Mouse (Mus musculus): ENCODE measurements at regions not wholly inside any gene's neighbourhood (a gene's known extent, or its start where the extent isn't known, plus 50 kb on each side); places are given as distances from the start of the nearest gene placed in this dataset.

DNA sequence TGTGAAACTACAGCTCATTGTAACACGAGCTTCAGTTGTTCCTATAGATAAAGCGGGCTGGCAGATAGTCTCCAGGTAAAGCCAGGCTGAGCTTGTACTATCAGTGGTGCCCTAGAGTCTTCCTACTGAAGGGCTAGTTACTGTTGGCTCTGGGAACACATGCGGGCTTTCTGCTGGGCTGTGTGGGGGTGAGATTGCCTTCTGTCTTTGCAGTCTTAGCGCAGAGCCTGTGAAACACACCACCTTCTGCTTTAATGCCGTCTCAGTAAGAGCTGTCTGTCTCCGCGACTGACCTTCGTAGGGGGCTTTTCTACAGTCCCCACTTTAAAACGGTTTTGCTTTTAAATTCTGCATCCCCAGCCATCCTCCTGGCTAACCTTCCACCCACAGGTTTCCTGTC is 76.7 kb downstream of the Trim29 start:
- no peak for ATAC-seq (ENCODE audit: borderline replicate concordance, extremely low read depth, low FRiP score, low TSS enrichment)
- no peaks in the 10 kb centered on the region for H3K4me1 ChIP-seq
- H3K27ac ChIP-seq, result no peak overlapping the region
- no peak overlapping the region for H3K4me2 ChIP-seq
- H3K27me3 ChIP-seq, result 0 out of 2 replicates have a peak, but pooled peaks cover 3% of the 10 kb centered on the region
- 53% methylated on average over 9 of the region's 9 CpGs for WGBS
- H3K36me3 ChIP-seq, result no peaks in the 10 kb centered on the region
- H3K4me3 ChIP-seq, result no peak overlapping the region
- no peaks in the 10 kb centered on the region for H3K9me3 ChIP-seq
- no peak overlapping the region for H3K9ac ChIP-seq

DNA sequence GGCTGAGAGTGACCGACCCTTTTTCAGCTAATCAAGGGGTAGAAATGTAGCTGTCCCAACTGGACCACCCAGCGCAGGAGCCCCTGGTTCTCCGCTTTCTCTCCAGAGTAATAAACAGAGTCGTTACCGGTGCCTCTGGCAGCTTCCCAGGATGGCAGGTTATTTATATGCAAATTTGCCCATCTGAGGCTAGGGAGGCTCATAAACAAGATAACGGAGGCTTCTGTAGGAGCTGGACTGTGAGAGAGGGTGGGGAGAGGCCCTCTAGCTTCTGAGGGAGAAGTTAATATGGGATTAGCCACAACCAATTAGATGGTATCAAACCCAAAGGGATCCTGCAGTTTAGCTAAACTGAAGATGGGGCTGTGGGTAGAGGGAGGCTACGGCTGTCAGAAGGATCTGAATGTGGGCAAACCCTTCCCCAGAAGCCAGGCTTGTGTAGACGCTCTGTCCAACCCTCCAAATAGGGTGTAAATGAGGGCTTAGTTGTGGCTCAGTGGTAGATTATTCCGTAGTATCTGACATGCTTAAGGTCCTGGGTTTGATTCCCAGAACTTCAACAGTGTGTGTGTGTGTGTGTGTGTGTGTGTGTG is 78.9 kb downstream of the Trim29 start:
- 0 out of 2 replicates have a peak, but pooled peaks cover 3% of the 10 kb centered on the region for H3K27me3 ChIP-seq
- no peaks in the 10 kb centered on the region for H3K36me3 ChIP-seq
- ATAC-seq (ENCODE audit: borderline replicate concordance, extremely low read depth, low FRiP score, low TSS enrichment), result no peak
- no peak overlapping the region for H3K27ac ChIP-seq
- H3K9ac ChIP-seq, result no peak overlapping the region
- 51% methylated on average over 9 of the region's 9 CpGs for WGBS
- H3K4me2 ChIP-seq, result no peak overlapping the region
- H3K4me1 ChIP-seq, result no peaks in the 10 kb centered on the region
- no peaks in the 10 kb centered on the region for H3K9me3 ChIP-seq
- no peak overlapping the region for H3K4me3 ChIP-seq

- Histone ChIP-seq H3K27ac (no peak overlapping the region), H3K9ac (no peak overlapping the region), H3K4me3 (no peak overlapping the region), H3K36me3 (no peaks in the 10 kb centered on the region), H3K27me3 (no peaks in the 10 kb centered on the region), H3K4me2 (no peak overlapping the region), H3K9me3 (no peaks in the 10 kb centered on the region), H3K4me1 (no peaks in the 10 kb centered on the region)
- 50% methylated on average over 6 of the region's 6 CpGs for WGBS
- ATAC-seq (ENCODE audit: borderline replicate concordance, extremely low read depth, low FRiP score, low TSS enrichment), result no peak
Measured at GRCm38 (mm10) chr9:43392467-43393064, 81.9 kb downstream of the Trim29 start.

- ATAC-seq (ENCODE audit: borderline replicate concordance, extremely low read depth, low FRiP score, low TSS enrichment), result no peak
- Histone ChIP-seq H3K27ac (no peak overlapping the region), H3K27me3 (no peaks in the 10 kb centered on the region), H3K4me2 (no peak overlapping the region), H3K9me3 (no peaks in the 10 kb centered on the region), H3K36me3 (no peaks in the 10 kb centered on the region), H3K9ac (no peak overlapping the region), H3K4me1 (no peaks in the 10 kb centered on the region), H3K4me3 (no peak overlapping the region)
- WGBS, result 40% methylated on average over 5 of the region's 5 CpGs
Measured at GRCm38 (mm10) chr9:43394204-43394603, 83.6 kb downstream of the Trim29 start.

DNA sequence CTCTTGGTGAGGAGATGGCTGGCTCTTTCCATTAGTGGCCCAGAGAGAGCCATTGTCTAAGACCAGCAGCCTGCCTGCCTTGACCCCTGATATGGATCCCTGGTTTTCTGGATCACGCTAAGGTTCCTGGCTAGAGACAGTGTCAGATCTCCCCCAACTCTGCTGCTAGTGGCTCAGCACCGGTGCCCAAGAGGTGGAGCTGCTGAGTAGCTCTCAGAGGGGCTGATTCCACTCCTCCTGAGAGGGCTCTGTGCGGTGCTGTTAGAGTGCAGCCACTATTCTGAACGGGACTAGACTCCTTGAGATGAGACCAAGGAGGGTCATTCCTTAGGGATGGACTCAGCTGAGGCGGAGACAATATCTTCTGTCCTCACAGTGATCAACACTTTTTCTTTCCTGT is 84.6 kb downstream of the Trim29 start:
- H3K4me2 ChIP-seq, result no peak overlapping the region
- H3K4me3 ChIP-seq, result no peak overlapping the region
- no peaks in the 10 kb centered on the region for H3K36me3 ChIP-seq
- WGBS, result 34% methylated on average over 5 of the region's 5 CpGs
- H3K9me3 ChIP-seq, result no peaks in the 10 kb centered on the region
- H3K27ac ChIP-seq, result no peak overlapping the region
- H3K4me1 ChIP-seq, result no peaks in the 10 kb centered on the region
- no peak overlapping the region for H3K9ac ChIP-seq
- H3K27me3 ChIP-seq, result no peaks in the 10 kb centered on the region
- no peak for ATAC-seq (ENCODE audit: borderline replicate concordance, extremely low read depth, low FRiP score, low TSS enrichment)

- Histone ChIP-seq H3K4me2 (no peak overlapping the region), H3K27me3 (no peaks in the 10 kb centered on the region), H3K4me3 (no peak overlapping the region), H3K27ac (no peak overlapping the region), H3K36me3 (no peaks in the 10 kb centered on the region), H3K9me3 (no peaks in the 10 kb centered on the region), H3K9ac (no peak overlapping the region), H3K4me1 (no peaks in the 10 kb centered on the region)
- ATAC-seq (ENCODE audit: borderline replicate concordance, extremely low read depth, low FRiP score, low TSS enrichment), result no peak
Measured at GRCm38 (mm10) chr9:43396566-43396965, 85.9 kb downstream of the Trim29 start.

DNA sequence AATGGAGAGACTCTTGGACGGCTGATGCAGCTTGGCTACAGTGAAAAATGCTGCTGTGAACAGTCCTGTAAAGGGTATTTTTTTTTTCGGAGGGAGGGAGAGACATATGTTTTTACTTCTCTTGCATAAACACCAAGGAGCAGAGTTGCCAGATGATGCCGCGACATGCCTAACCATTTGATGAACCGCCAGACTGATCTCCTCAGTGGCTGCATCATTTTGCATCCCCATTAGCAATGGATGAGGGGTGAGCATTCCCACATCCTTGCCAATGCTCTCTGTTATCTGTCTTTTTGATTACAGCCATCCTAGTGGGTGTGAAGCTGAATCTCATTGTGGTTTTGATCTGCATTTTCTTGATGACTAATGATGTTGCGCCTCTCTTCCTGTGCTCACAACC is 97.8 kb downstream of the Trim29 start:
- ATAC-seq (ENCODE audit: borderline replicate concordance, extremely low read depth, low FRiP score, low TSS enrichment), result no peak
- Histone ChIP-seq H3K27me3 (no peaks in the 10 kb centered on the region), H3K4me3 (no peak overlapping the region), H3K9ac (no peak overlapping the region), H3K9me3 (no peaks in the 10 kb centered on the region), H3K36me3 (no peaks in the 10 kb centered on the region), H3K27ac (no peak overlapping the region), H3K4me2 (no peak overlapping the region), H3K4me1 (no peaks in the 10 kb centered on the region)
- WGBS, result 41% methylated on average over 6 of the region's 6 CpGs

GRCm38 (mm10) chr9:43412473-43412872 is 101.8 kb downstream of the Trim29 start:
- Histone ChIP-seq H3K4me2 (no peak overlapping the region), H3K27me3 (no peaks in the 10 kb centered on the region), H3K9ac (no peak overlapping the region), H3K9me3 (no peaks in the 10 kb centered on the region), H3K4me3 (no peak overlapping the region), H3K27ac (no peak overlapping the region), H3K4me1 (no peaks in the 10 kb centered on the region), H3K36me3 (no peaks in the 10 kb centered on the region)
- WGBS, result 55% methylated on average over 3 of the region's 3 CpGs
- no peak for ATAC-seq (ENCODE audit: borderline replicate concordance, extremely low read depth, low FRiP score, low TSS enrichment)

DNA sequence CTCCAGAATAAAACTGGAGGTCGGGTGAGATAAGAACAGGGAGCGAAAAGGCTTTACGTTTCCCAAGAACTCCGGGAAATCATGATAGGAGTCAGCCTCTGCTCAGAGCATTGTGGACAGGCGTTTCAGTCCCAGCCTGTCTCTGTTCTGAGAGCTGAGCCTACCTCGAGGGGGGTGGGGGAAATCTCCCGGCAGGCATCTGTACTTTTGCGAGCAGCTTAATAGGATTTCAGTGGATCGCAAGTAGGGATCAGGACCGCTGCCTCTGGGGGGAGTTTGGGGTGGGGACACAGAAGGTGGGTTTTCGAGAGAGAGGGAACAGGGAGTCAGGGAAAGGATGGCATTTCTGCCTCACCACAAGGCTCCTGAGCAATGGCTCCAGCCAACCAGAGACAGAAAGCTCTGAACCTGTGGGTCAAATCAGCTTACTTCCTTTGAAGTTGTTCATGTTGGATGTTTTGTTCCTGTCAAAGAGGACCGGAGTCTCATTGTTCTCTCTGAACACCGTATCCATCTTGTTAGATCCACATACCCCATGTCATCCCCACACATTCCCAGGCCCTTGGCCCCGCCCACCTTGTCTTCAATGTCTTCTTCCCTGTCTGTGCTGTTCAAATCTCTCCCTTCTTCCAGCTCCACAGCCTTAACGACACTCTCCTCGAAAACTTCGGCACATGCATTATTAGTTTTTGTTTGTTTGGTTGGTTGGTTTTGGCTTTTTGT is 109.5 kb downstream of the Trim29 start:
- peaks cover 29% of the 10 kb centered on the region for H3K27me3 ChIP-seq
- no peak overlapping the region for H3K9ac ChIP-seq
- no peak overlapping the region for H3K27ac ChIP-seq
- no peaks in the 10 kb centered on the region for H3K9me3 ChIP-seq
- no peak overlapping the region for H3K4me2 ChIP-seq
- H3K36me3 ChIP-seq, result no peaks in the 10 kb centered on the region
- no peaks in the 10 kb centered on the region for H3K4me1 ChIP-seq
- no peak overlapping the region for H3K4me3 ChIP-seq
- ATAC-seq (ENCODE audit: borderline replicate concordance, extremely low read depth, low FRiP score, low TSS enrichment), result no peak
- 21% methylated on average over 17 of the region's 17 CpGs for WGBS

- WGBS, result 59% methylated on average over 7 of the region's 7 CpGs
- Histone ChIP-seq H3K4me1 (no peaks in the 10 kb centered on the region), H3K36me3 (no peaks in the 10 kb centered on the region), H3K4me2 (no peak overlapping the region), H3K9ac (no peak overlapping the region), H3K27me3 (0 out of 2 replicates have a peak, but pooled peaks cover 8% of the 10 kb centered on the region), H3K4me3 (no peak overlapping the region), H3K9me3 (no peaks in the 10 kb centered on the region), H3K27ac (no peak overlapping the region)
- no peak for ATAC-seq (ENCODE audit: borderline replicate concordance, extremely low read depth, low FRiP score, low TSS enrichment)
Measured at GRCm38 (mm10) chr9:43427007-43427406, 116.4 kb downstream of the Trim29 start.

- H3K9me3 ChIP-seq, result no peaks in the 10 kb centered on the region
- no peaks in the 10 kb centered on the region for H3K4me1 ChIP-seq
- no peaks in the 10 kb centered on the region for H3K36me3 ChIP-seq
- WGBS, result 70% methylated on average over 3 of the region's 3 CpGs
- H3K9ac ChIP-seq, result no peak overlapping the region
- no peak overlapping the region for H3K27ac ChIP-seq
- no peak for ATAC-seq (ENCODE audit: borderline replicate concordance, extremely low read depth, low FRiP score, low TSS enrichment)
- no peak overlapping the region for H3K4me2 ChIP-seq
- no peak overlapping the region for H3K4me3 ChIP-seq
- no peaks in the 10 kb centered on the region for H3K27me3 ChIP-seq
Measured at GRCm38 (mm10) chr9:43433953-43434352, 123.3 kb downstream of the Trim29 start.

- Histone ChIP-seq H3K4me2 (no peak overlapping the region), H3K9me3 (no peaks in the 10 kb centered on the region), H3K9ac (no peak overlapping the region), H3K27me3 (no peaks in the 10 kb centered on the region), H3K4me3 (no peak overlapping the region), H3K4me1 (no peaks in the 10 kb centered on the region), H3K36me3 (no peaks in the 10 kb centered on the region), H3K27ac (no peak overlapping the region)
- ATAC-seq (ENCODE audit: borderline replicate concordance, extremely low read depth, low FRiP score, low TSS enrichment), result no peak
- 75% methylated on average over 11 of the region's 11 CpGs for WGBS
Measured at GRCm38 (mm10) chr9:43438476-43438875, 127.8 kb downstream of the Trim29 start.
